Mouse (Mus musculus): ENCODE data around the gene Nos2.

GRCm38 (mm10) chr11:78984483-78985177, 64.0 kb downstream of the Nos2 start, which contains the start of gene Lgals9:
- TF ChIP-seq CTCF (IDR thresholded peaks at IDR 0.05; ENCODE audit: borderline replicate concordance, control insufficient read depth, extremely low read depth, insufficient read depth, low read length, poor library complexity) (no peak), POLR2A (IDR thresholded peaks at IDR 0.05; ENCODE audit: control insufficient read depth, extremely low read depth, insufficient read depth, low read length, poor library complexity) (peak; percentile 54; the same call in 1 of the 2 replicates)
